Mouse (Mus musculus) cortical plate, adult 2 months (tissue): ENCODE measurements at regions not wholly inside any gene's neighbourhood (a gene's known extent, or its start where the extent isn't known, plus 50 kb on each side); places are given as distances from the start of the nearest gene placed in this dataset.

Source experiments
- H3K27ac ChIP-seq: fragments of 200-500 bp; 2 replicates; pipeline ENCODE4 v1.5.1; 2012; ENCODE audit warnings: low read length, control low read depth, inconsistent platforms; ENCODE audit not compliant: insufficient read depth
- H3K4me1 ChIP-seq: fragments of 200-500 bp; 2 replicates; pipeline ENCODE4 v1.6.1; 2011; ENCODE audit warnings: low read length; ENCODE audit not compliant: control insufficient read depth, insufficient read depth
- H3K4me3 ChIP-seq: fragments of 200-500 bp; 2 replicates; pipeline ENCODE4 v1.5.1; 2011; ENCODE audit warnings: mild to moderate bottlenecking, low read length, control low read depth; ENCODE audit not compliant: insufficient read depth
- CTCF ChIP-seq: fragments of 200-500 bp; IDR thresholded peaks from 2 replicates; pipeline ENCODE4 v1.5.1; 2011; ENCODE audit warnings: mild to moderate bottlenecking, control low read depth, low read length; ENCODE audit not compliant: insufficient read depth; ENCODE audit errors: extremely low read depth
- POLR2A ChIP-seq: fragments of 200-500 bp; IDR thresholded peaks from 2 replicates; pipeline ENCODE4 v1.6.1; 2011; ENCODE audit warnings: mild to moderate bottlenecking, low read length, control low read depth; ENCODE audit not compliant: insufficient read depth; ENCODE audit errors: extremely low read depth

DNA sequence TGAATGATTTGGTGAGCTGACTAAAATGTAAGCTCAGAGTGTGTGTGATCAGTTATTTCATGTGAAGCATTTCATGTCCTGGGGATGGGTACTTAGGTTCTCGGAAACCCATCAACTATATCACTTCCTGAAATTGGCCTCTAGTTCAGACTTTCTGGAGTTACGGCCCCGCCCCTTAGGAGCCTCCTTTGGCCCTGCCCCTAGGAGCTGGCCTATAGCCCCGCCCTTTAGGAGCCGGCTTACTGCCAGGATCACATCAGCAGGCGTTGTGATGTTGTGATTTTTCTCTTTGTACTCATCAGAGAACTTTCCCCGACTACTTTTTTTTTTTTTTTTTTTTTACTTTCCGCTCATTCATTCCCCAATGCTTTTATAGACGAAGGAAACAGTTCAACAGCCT lies 223.1 kb downstream of the Rnf144b start:
- TF ChIP-seq POLR2A (no peak), CTCF (no peak)
- H3K4me1 ChIP-seq: no peaks in the 10 kb centered on the region
- no peak overlapping the region for H3K27ac ChIP-seq
- H3K4me3 ChIP-seq: no peak overlapping the region

DNA sequence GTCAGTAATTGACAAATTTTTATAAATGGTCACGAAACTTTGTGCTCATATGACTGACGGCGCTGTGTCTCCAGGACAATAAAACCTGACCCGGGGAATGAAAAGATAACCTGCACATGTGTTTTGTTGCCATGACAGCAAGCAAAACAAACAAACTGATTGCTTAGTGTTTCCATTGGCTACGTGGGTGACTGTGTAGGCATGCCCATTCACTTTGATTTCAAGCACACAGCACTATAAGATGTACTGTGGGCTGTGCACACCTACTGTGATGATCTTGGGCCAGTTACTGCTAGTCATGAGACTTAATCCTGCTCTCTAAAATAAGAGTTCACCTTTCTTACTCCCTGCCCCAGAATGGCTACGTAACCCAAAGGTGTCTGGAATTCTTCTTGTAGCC lies 225.4 kb downstream of the Rnf144b start:
- Histone ChIP-seq H3K4me1 (no peaks in the 10 kb centered on the region), H3K4me3 (no peak overlapping the region), H3K27ac (no peak overlapping the region)
- TF ChIP-seq CTCF (no peak), POLR2A (no peak)

- no peak overlapping the region for H3K27ac ChIP-seq
- H3K4me1 ChIP-seq: no peaks in the 10 kb centered on the region
- H3K4me3 ChIP-seq: no peak overlapping the region
- TF ChIP-seq POLR2A (no peak), CTCF (peak; percentile 84)
Measured at GRCm38 (mm10) chr13:47348517-47349145, 226.2 kb downstream of the Rnf144b start.

- Histone ChIP-seq H3K4me3 (no peak overlapping the region), H3K4me1 (no peaks in the 10 kb centered on the region), H3K27ac (no peak overlapping the region)
- TF ChIP-seq CTCF: no peak
- TF ChIP-seq POLR2A: no peak
Measured at GRCm38 (mm10) chr13:47354446-47354845, 232.0 kb downstream of the Rnf144b start.

- Histone ChIP-seq H3K4me3 (no peak overlapping the region), H3K27ac (no peak overlapping the region), H3K4me1 (no peaks in the 10 kb centered on the region)
- TF ChIP-seq POLR2A (no peak), CTCF (no peak)
Measured at GRCm38 (mm10) chr13:47355169-47355568, 232.7 kb downstream of the Rnf144b start.

- Histone ChIP-seq H3K4me3 (no peak overlapping the region), H3K4me1 (no peaks in the 10 kb centered on the region)
- TF ChIP-seq CTCF (no peak), POLR2A (no peak)
Measured at GRCm38 (mm10) chr13:47358986-47359385, 236.5 kb downstream of the Rnf144b start.

GRCm38 (mm10) chr13:47365776-47366175 lies 243.3 kb downstream of the Rnf144b start:
- no peak for TF ChIP-seq POLR2A
- no peak for TF ChIP-seq CTCF

More at GRCm38 (mm10) chr13:47358986-47359385, 236.5 kb downstream of the Rnf144b start:
- H3K27ac ChIP-seq: no peak overlapping the region

GRCm38 (mm10) chr13:47368041-47368823 lies 245.8 kb downstream of the Rnf144b start:
- H3K4me3 ChIP-seq: no peak overlapping the region
- TF ChIP-seq POLR2A: no peak
- no peak for TF ChIP-seq CTCF
- H3K27ac ChIP-seq: no peak overlapping the region
- H3K4me1 ChIP-seq: no peaks in the 10 kb centered on the region; the same call in 1 of the 2 replicates

More at GRCm38 (mm10) chr13:47365776-47366175, 243.3 kb downstream of the Rnf144b start:
- Histone ChIP-seq H3K27ac (no peak overlapping the region), H3K4me3 (no peak overlapping the region), H3K4me1 (no peaks in the 10 kb centered on the region; the same call in 1 of the 2 replicates)

DNA sequence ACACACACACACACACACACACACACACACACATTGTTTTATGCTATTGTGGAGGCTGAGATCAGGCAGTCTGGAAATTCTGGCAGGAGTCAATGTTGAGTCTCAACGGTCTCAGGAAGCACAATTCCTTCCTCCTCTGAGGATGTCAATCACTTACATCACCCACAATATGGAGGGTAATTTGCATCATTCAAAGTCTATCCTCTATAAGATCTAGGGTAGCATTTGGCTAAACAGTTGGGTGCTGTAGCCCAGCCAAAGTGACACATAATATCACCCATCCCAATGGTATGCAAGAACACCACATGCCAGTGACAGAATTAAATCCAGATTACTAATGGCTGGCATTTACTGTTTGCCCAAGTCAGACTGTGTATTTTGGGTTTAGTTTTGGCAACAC lies 252.1 kb downstream of the Rnf144b start:
- Histone ChIP-seq H3K4me1 (no peaks in the 10 kb centered on the region), H3K4me3 (no peak overlapping the region), H3K27ac (no peak overlapping the region)
- no peak for TF ChIP-seq POLR2A
- no peak for TF ChIP-seq CTCF

DNA sequence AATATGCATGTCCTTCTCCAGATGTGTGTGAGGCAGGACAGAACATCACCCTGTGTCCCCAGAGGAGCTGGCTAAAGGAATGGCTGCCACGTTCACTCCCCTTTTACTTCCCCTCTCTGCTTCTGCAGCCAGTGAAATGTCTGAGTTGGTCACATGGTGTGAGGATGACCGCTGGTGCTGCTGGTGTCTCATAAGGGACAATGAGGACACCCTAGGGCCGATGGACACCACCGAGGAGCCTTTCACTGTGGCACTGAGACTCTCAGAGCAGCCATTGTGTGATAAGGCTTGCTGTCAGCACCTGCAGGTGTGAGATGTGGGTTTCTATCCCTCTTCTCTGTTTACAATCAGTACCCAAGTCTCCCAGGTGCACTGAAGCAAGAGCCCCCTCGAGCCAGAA lies 268.6 kb downstream of the Rnf144b start:
- Histone ChIP-seq H3K4me1 (no peaks in the 10 kb centered on the region), H3K4me3 (no peak overlapping the region), H3K27ac (no peak overlapping the region)
- TF ChIP-seq CTCF: no peak
- no peak for TF ChIP-seq POLR2A
